Mouse (Mus musculus): ENCODE data around the gene Fignl1.

Gene Fignl1

DNA sequence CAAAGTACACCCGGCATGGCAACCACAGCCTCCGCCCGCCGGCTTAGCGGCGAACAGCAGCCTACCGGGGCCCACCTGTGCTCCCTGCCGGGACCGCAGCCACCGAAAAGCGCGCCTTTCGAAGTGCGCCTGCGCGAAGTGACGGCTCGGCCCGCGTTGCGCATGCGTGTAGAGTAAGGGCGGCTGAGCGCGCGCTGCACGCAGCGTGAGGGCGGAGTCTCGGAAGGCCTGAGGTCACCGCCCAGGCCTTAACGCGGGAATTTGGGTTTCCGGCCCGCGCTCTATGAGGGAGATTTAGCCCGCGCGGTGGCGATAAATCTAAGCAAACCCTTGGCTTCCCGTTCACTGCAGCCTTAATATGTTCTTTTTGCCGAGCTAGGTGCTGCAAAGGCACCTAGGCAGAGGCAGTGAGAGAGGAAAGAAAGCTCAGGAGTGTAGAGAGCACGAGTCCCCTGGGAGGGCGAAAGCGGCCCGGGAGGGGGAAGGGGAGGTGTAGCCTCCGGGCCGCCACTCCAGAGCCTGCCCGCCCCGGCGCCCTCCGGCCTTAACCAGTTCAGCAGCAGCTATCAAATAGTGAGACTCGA is at the start of gene Fignl1:
Gene Fignl1 (minus strand): TSS at position 143 of the 584 bp plus-strand sequence.
- DNase-seq (ENCODE audit: low read depth) = peak; percentile 99

- DNase-seq (ENCODE audit: low read depth) = no peak
These were observed 48.2 kb upstream of the Fignl1 start for GRCm38 (mm10) chr11:11856959-11857358.

DNA sequence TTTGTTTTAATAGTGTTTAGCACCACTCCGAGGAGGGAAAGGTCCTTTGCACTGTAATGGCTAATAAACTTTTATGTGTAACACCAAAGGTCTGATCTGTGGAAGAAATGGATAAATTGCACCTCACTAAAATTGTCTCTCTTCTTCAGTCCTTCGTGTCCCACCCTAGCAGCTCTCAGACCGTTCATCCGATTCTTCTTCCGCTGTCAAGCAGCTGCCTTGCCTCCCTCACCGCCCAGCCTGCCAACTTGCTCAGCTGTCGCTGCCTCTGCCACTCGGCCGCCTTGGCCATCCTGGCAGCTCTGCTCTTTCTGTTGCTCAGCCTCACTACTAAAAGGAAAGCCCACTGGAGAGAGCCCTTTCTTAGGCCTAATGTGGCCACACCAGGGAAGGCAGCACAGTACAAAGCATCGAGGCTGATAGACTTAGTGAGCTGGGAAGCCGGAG is 46.9 kb upstream of the Fignl1 start:
- DNase-seq (ENCODE audit: low read depth) = no peak

DNA sequence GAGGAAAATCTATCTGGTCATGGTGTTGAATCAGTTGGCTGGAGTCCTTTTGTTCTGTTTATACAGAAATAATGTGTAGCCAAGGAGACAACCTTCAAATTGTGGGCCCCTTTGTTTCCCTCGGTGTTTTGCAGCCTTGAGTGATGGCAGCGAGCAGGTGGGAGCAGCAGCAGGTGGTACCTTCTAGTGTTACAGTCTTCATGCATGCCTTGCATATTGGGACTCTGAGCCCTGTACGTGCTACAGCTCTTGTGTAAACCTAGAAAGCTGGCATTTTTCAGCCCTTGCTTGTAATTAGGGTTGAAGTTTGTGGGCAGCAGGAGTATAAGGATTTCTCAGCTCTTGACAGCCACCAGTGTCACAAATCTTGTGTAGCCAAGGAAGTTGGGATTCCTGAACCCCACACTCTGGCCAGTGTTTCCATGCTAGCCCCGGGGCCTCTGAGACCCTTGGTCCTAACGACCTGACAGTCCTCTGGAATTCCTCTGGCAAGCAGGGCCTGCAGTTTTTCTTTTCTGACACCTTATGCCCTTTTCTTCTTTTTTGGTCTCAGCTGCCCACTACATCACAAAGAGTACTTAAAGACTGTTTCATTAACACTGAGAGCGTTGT is 46.4 kb upstream of the Fignl1 start:
- DNase-seq (ENCODE audit: low read depth) = no peak

- no peak for DNase-seq (ENCODE audit: low read depth)
These were observed 45.1 kb upstream of the Fignl1 start for GRCm38 (mm10) chr11:11853731-11854461.

DNA sequence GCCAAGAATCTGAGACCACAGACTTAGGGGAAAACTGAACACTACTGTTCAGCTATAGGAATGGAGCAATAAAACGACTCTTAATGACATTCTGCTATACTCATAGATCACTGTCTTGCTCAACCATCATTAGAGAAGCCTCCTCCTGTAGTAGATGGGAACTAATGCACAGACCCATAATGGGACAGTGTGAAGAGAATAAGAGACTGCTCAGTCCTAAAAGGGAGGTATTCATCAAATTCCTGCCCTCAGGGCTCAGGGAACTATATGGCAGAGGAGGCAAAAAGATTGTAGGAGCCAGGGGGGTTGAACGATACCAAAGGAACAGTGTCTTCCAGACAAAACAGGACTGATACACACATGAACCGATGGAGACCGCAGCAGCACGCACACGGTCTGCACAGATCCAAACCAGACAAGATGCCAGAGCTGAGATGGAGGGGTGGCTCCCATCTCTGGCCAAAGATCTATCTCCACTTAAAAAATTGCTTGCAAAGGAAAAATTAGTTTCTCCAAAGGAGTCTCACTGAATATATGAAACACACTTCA is 43.3 kb upstream of the Fignl1 start:
- DNase-seq (ENCODE audit: low read depth) = no peak

- DNase-seq (ENCODE audit: low read depth) = no peak
These were observed 41.9 kb upstream of the Fignl1 start for GRCm38 (mm10) chr11:11850476-11851267.

- no peak for DNase-seq (ENCODE audit: low read depth)
These were observed 41.0 kb upstream of the Fignl1 start for GRCm38 (mm10) chr11:11849513-11850311.

- DNase-seq (ENCODE audit: low read depth) = no peak
These were observed 39.7 kb upstream of the Fignl1 start for GRCm38 (mm10) chr11:11848467-11848866.

- no peak for DNase-seq (ENCODE audit: low read depth)
These were observed 36.3 kb upstream of the Fignl1 start for GRCm38 (mm10) chr11:11845044-11845443.

- no peak for DNase-seq (ENCODE audit: low read depth)
These were observed 35.7 kb upstream of the Fignl1 start for GRCm38 (mm10) chr11:11844367-11844971.

GRCm38 (mm10) chr11:11841590-11841989 is 32.8 kb upstream of the Fignl1 start:
- DNase-seq (ENCODE audit: low read depth) = no peak

DNA sequence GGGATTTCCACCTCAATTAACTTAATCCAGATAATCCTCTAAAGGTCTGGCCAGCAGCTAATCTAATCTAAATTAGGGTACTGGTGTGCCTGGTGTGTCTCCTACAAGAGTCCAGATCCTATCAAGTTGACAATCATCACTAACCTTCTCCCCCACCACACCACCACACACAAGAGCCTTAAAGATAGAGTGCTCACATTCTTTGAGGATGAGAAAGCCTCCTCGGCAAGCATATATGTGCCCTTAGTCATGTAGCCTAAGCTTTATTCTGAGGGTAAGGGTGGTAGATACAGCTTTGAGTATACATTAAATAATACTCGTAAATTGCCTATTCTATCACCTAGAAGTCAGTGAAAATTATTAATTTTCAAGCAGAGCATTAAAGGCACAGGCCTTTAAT is 32.0 kb upstream of the Fignl1 start:
- DNase-seq (ENCODE audit: low read depth) = no peak

DNA sequence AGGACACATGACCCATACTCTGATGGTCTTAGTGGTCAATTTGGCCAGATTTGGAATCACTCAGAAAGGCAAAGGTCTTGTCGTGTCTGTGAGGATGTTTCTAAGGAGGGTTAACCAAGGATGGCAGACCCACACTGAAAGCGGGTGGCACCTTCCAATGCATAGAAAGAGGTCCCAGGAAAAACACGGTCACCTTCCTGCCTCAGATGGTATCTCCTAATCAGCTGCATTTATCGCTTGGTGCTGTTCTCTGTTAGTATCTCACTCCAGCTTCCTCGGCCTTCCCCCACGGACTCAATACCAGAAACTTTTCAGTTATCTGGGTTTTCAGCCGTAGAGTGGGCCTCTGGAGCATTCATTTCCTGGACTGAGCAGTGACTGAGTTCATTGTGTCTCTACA is 31.1 kb upstream of the Fignl1 start:
- DNase-seq (ENCODE audit: low read depth) = no peak

- DNase-seq (ENCODE audit: low read depth) = no peak
These were observed 28.6 kb upstream of the Fignl1 start for GRCm38 (mm10) chr11:11837384-11837783.

GRCm38 (mm10) chr11:11836713-11837370 is 28.1 kb upstream of the Fignl1 start:
- DNase-seq (ENCODE audit: low read depth) = peak; percentile 23

GRCm38 (mm10) chr11:11836262-11836661 is 27.5 kb upstream of the Fignl1 start:
- DNase-seq (ENCODE audit: low read depth) = no peak

GRCm38 (mm10) chr11:11835791-11836190 is 27.0 kb upstream of the Fignl1 start:
- DNase-seq (ENCODE audit: low read depth) = no peak

GRCm38 (mm10) chr11:11835361-11835760 is 26.6 kb upstream of the Fignl1 start:
- DNase-seq (ENCODE audit: low read depth) = no peak

GRCm38 (mm10) chr11:11833100-11833499 is 24.3 kb upstream of the Fignl1 start:
- DNase-seq (ENCODE audit: low read depth) = no peak

DNA sequence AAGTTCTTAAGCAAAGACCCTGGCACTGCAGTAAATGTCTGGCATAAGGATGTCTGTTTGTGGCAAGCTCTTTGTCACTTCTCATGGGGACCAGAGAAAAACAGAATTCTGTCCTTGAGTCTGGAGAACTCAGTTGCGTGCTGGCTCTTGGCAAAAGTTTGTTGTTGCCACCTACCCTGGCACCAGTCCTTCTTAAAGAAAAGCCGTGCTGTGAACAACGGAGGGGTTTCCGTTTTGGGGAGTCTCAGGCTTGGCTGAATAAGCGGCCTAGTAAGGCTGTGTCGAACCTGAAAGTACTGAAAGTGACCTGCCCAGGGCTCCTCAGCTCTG is 24.0 kb upstream of the Fignl1 start:
- no peak for DNase-seq (ENCODE audit: low read depth)

Data from naive thymus-derived CD4-positive, alpha-beta T cell, adult 2 months (primary cell).